Mouse (Mus musculus) small intestine, adult 2 months (tissue): ENCODE measurements around the gene Sh2d1a. TPM values are rescaled to one million over a fixed set of nuclear protein-coding genes. Genes with fewer than 3 reads are reported as not detected.
A peak's percentile ranks its signal among the peaks of the same experiment; 100 is the strongest.

Experiments used
- H3K27ac ChIP-seq: fragments of 200-500 bp; 2 replicates; pipeline ENCODE4 v1.5.1; 2012; ENCODE audit warnings: low read depth, low read length, control low read depth, inconsistent platforms; ENCODE audit not compliant: insufficient read depth
- H3K27me3 ChIP-seq: fragments of 200-500 bp; 2 replicates; pipeline ENCODE4 v1.6.1; 2012; ENCODE audit warnings: mild to moderate bottlenecking, moderate library complexity, low read length, inconsistent platforms; ENCODE audit not compliant: control insufficient read depth, insufficient read depth
- H3K36me3 ChIP-seq: fragments of 200-500 bp; 2 replicates; pipeline ENCODE4 v1.6.1; 2012; ENCODE audit warnings: mild to moderate bottlenecking, low read length, control low read depth, inconsistent platforms; ENCODE audit not compliant: control insufficient read depth, insufficient read depth
- H3K4me1 ChIP-seq: fragments of 200-500 bp; 2 replicates; pipeline ENCODE4 v1.6.1; 2012; ENCODE audit warnings: low read length, inconsistent platforms, mixed read lengths; ENCODE audit not compliant: control insufficient read depth, insufficient read depth, insufficient read length
- H3K4me3 ChIP-seq: fragments of 200-500 bp; 2 replicates; pipeline ENCODE4 v1.5.1; 2012; ENCODE audit warnings: low read depth, mild to moderate bottlenecking, control low read depth, inconsistent platforms, low read length, moderate library complexity
- CTCF ChIP-seq: fragments of 200-500 bp; IDR thresholded peaks from 2 replicates; pipeline ENCODE4 v1.5.1; 2012; ENCODE audit warnings: low read depth, mild to moderate bottlenecking, control low read depth, inconsistent platforms, low read length, moderate library complexity, mixed read lengths; ENCODE audit not compliant: insufficient replicate concordance, insufficient read length; ENCODE audit errors: extremely low read depth
- POLR2A ChIP-seq: fragments of 200-500 bp; IDR thresholded peaks from 2 replicates; pipeline ENCODE4 v1.6.1; 2012; ENCODE audit warnings: low read depth, mild to moderate bottlenecking, control low read depth, inconsistent platforms, low read length, moderate library complexity
- WGBS: fragments of 180-500 bp; shearing (Covaris S2); methylation state at CpG from one replicate; pipeline ENCODE4 v1.1.7; 2018; 5-methylcytosine and 5-hydroxymethylcytosine counted together
- polyA plus RNA-seq: library from polyadenylated mRNA; depleted of rRNA; stranded (reverse); fragments of >200 nt; gene quantifications from 2 replicates; pipeline ENCODE4 v1.2.3, GENCODE M21; 2012; rRNA removed

Sh2d1a gene
- polyA plus RNA-seq, result 0.46 and 0.49 TPM in 2 replicates

DNA sequence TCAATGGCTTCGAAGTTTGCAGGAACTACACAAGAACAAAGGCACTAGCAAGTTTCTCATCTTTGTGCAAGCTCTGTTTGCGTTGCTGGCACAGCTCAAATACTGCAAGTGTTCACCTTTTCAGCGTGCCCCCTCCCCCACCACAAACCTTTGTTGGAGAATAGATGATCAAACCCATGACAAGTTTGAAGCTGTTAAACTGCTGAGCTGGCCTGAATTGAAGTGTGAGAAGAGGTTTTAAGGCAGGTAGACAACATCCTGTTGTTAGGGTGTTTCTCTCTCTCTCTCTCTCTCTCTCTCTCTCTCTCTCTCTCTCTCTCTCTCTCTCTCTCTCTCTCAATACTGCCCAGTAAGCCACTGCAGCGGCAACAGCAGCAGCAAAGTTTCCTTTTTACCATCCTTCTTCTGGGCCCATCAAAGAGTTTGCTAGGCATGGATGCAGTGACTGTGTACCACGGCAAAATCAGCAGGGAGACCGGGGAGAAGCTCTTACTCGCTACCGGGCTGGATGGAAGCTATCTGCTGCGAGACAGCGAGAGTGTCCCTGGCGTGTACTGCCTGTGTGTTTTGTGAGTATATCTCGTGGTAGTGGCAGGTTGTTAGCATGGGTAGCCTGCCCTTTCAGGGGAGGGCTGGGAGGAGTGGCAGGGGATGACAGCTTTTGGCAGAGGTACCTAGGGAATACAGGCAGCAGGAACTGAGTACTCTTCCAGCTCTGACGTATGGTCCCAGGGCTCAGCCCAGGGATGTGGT, at the start of gene Sh2d1a:
Gene Sh2d1a (plus strand): TSS at position 163 of the 753 bp plus-strand sequence.
- Histone ChIP-seq H3K36me3 (no peaks in the 10 kb centered on the region), H3K27ac (no peak within 1 kb of the TSS), H3K4me1 (no peaks in the 10 kb centered on the region), H3K4me3 (peak within 1 kb of the TSS; percentile 33), H3K27me3 (no peaks in the 10 kb centered on the region)
- TF ChIP-seq CTCF (no peak), POLR2A (no peak)
- 68% methylated on average over 13 of the region's 13 CpGs for WGBS

DNA sequence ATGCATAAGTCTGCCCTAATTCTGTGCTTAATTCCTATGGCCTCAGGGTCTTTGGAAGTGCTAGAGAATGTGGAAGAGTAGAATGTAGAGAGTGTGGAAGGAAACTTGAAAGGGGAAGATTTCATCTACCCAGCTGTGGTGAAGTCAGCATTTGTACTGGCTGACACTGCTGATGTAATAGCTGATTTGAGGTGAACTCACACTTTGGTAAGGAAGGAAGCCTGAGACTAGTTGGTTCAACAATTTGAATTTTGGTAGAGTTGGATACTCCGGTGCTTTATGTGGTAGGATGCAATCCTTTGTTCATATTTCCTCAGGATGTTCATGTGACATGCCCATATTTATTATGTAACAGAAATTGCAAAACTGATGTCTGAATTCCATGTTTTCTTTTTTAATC, 49.3 kb upstream of the Sh2d1a start:
- Histone ChIP-seq H3K4me1 (no peaks in the 10 kb centered on the region), H3K27me3 (no peaks in the 10 kb centered on the region), H3K4me3 (no peak overlapping the region), H3K27ac (no peak overlapping the region), H3K36me3 (no peaks in the 10 kb centered on the region)
- WGBS, result 78% methylated on average over 1 of the region's 1 CpGs
- TF ChIP-seq POLR2A, result no peak
- no peak for TF ChIP-seq CTCF

DNA sequence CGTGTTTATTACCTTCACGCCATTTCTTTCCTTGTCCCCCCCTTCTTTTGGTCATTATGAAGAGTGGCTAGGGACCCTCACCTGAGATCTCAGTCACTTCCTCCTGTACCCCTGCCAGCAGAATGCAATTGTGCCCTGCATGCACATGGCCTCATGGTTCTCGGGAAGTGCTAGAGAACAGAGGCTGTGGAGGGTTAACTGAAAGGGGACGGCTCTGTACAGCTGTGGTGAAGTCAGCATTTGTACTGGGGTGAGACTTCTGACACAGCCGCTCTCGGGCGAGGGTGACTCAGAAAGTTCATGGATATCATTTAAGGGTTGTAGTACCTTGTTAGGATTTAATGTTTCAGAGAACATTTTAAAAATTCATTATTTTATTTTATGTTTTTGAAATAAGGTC, 47.7 kb upstream of the Sh2d1a start:
- TF ChIP-seq POLR2A, result no peak
- no peak for TF ChIP-seq CTCF
- no peaks in the 10 kb centered on the region for H3K27me3 ChIP-seq
- no peak overlapping the region for H3K4me3 ChIP-seq
- H3K27ac ChIP-seq, result no peak overlapping the region
- WGBS, result 74% methylated on average over 7 of the region's 7 CpGs
- no peaks in the 10 kb centered on the region for H3K36me3 ChIP-seq
- H3K4me1 ChIP-seq, result no peaks in the 10 kb centered on the region

DNA sequence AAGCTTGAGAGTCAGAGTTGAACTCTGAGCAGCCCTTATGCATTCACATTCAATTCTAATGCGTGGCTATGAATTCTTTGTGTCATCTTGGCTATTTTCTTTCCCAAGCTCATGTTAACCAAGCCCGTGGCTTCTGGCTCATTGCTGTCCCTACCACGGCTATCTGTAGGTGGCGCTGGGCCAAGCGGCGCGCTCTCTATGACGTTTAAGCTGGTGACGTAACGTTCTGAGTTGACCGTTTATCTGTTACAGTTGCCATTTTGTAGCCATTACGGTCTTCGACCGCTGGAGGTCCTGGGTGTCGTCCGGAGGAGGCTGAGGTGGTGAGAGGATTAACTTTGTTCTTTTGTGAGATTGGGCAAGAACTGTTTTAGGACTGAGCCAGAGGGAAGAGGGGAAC, 12.8 kb upstream of the Sh2d1a start, which contains the start of gene Tex13c2:
Gene Tex13c2 (plus strand): TSS at position 246 of the 400 bp plus-strand sequence.
- Histone ChIP-seq H3K27ac (no peak within 1 kb of the TSS), H3K36me3 (no peaks in the 10 kb centered on the region), H3K4me1 (no peaks in the 10 kb centered on the region), H3K27me3 (no peaks in the 10 kb centered on the region), H3K4me3 (no peak within 1 kb of the TSS)
- 91% methylated on average over 16 of the region's 16 CpGs for WGBS
- no peak for TF ChIP-seq POLR2A
- no peak for TF ChIP-seq CTCF

DNA sequence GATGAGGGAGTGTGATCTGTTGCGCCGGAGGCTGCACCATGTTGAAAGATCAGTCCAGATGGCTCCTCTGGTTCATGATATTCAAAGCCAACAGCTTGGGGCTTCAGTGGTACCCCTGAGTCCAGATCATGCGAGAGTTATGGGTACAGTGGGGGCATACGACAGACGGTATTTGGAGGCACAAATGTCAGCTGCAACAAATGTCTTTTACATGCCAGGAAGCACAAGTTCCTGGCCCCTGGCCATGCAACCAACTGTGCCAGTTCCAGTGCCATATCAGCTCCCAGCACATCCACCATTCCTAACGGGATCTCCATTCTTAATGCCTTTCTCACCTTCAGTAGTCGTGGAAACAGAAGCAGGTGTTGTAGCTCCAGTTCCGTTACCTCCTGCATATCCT, 11.9 kb upstream of the Sh2d1a start:
- H3K36me3 ChIP-seq, result no peaks in the 10 kb centered on the region
- no peak for TF ChIP-seq POLR2A
- TF ChIP-seq CTCF, result no peak
- H3K4me1 ChIP-seq, result no peaks in the 10 kb centered on the region
- no peaks in the 10 kb centered on the region for H3K27me3 ChIP-seq
- WGBS, result 89% methylated on average over 8 of the region's 8 CpGs
- H3K27ac ChIP-seq, result no peak overlapping the region
- H3K4me3 ChIP-seq, result no peak overlapping the region

DNA sequence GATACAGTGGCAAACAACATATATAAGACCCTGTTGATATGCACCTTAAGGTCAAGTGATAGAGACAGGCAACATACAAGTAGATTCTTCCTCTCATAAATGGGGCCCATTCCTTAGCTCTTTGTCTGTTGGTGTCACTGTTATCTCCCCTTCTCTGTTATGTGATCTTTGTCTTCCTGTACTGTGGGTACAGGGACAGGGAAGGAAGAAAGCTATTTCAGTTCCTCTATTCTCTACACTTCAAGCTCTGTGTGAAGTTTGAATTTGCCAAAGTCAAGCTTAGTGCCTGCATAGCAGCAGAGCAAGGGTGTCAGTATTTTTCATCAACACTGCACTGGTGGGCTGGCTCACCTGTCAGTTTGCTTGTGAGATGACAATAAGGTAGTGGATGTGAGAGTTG, 1.7 kb upstream of the Sh2d1a start:
- H3K27ac ChIP-seq, result no peak overlapping the region
- no peaks in the 10 kb centered on the region for H3K27me3 ChIP-seq
- H3K4me3 ChIP-seq, result no peak overlapping the region
- TF ChIP-seq CTCF (no peak), POLR2A (no peak)
- H3K36me3 ChIP-seq, result no peaks in the 10 kb centered on the region
- no peaks in the 10 kb centered on the region for H3K4me1 ChIP-seq

DNA sequence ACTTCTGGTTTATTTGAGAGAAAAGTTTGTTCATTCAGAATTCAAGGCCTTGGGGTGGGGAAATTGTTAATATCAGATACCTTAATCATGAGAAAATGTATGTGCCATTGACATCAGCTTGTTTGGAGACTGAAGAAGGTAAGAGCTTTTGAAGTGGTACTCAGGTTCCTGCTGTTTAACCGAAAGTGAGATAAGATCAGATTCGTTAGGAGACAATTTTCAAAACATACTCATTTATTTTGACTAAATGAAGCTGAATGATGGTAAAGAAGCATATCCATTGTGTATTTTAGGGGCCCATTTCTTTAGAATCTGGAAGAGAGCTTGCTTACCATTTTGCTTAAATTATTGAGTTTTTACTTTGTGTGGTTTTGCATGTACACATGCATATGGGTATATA, 8.9 kb downstream of the Sh2d1a start:
- Histone ChIP-seq H3K27ac (no peak overlapping the region), H3K27me3 (no peaks in the 10 kb centered on the region), H3K4me3 (no peak overlapping the region), H3K4me1 (no peaks in the 10 kb centered on the region), H3K36me3 (no peaks in the 10 kb centered on the region)
- TF ChIP-seq POLR2A (no peak), CTCF (no peak)
- 77% methylated on average over 2 of the region's 2 CpGs for WGBS

DNA sequence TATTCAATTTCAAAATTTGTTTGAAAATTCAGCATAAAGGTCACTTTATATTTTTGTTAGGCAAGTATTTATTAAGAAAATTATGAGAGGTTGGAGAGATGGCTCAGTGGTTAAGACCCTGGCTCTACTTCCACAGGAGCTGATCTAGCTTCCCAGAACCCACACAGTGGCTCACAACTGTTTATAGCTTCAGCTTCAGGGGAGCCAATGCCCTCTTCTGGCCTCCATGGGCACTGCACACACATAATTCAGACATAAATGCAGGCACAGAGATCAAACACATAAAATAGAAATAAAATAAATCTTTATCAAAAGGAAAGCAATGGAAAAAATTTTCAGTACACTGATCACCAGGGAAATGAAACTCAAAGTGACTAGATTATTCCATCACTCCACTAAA, 10.3 kb downstream of the Sh2d1a start:
- Histone ChIP-seq H3K27me3 (no peaks in the 10 kb centered on the region), H3K4me1 (no peaks in the 10 kb centered on the region), H3K27ac (no peak overlapping the region), H3K36me3 (no peaks in the 10 kb centered on the region), H3K4me3 (no peak overlapping the region)
- TF ChIP-seq CTCF (no peak), POLR2A (no peak)
